Mouse (Mus musculus) large intestine, adult 2 months (tissue): Measurements from ENCODE around the gene Sp7. TPM values are rescaled to one million over a fixed set of nuclear protein-coding genes. Genes with fewer than 3 reads are reported as not detected.
"Not testable (repeated sequence)": the region's sequence is repeated elsewhere in the genome, so short reads cannot be mapped to it uniquely, and the experiment has no call there.

ENCODE experiments used
- DNase-seq: peaks from one replicate; pipeline ENCODE4 v3.0.0-alpha.2; 2012; ENCODE audit warnings: low read depth, low spot score
- WGBS: fragments of 180-500 bp; shearing (Covaris S2); methylation state at CpG from one replicate; pipeline ENCODE4 v1.1.7; 2018; 5-methylcytosine and 5-hydroxymethylcytosine counted together
- polyA plus RNA-seq: library from polyadenylated mRNA; depleted of rRNA; stranded (reverse); fragments of >200 nt; gene quantifications from 2 replicates; pipeline ENCODE4 v1.2.3, GENCODE M21; 2012

The Sp7 gene
- polyA plus RNA-seq, 1 experiment = not detected

DNA sequence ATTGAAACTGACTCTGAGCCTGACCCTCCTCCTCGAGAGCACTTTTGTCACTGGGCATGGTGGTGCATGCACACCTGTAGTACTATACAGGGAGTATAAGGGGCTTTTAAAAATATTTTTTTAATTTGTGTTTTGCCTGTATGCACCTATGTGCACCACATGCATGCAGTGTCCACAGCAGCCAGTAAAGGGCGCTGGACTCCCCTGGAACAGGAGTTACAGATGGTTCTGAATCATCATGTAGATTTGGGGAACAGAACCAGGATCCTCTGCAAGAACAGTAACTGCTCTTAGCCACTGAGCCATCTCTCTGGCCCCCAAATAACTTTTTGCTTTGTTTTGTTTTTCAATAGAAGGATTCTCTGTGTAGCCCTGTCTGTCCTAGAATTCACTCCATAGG is 14.8 kb downstream of the Sp7 start:
- 59% methylated on average over 2 of the region's 2 CpGs for WGBS
- no peak for DNase-seq

GRCm38 (mm10) chr15:102350942-102351291 is 16.1 kb downstream of the Sp7 start:
- no peak for DNase-seq
- WGBS = 5% methylated on average over 11 of the region's 11 CpGs

- WGBS = under 1% methylated on average over 56 of the region's 56 CpGs
- DNase-seq = peak; percentile 87
Observed at GRCm38 (mm10) chr15:102350138-102350941, 16.6 kb downstream of the Sp7 start, which contains the start of gene Aaas. TSS of gene Aaas (minus strand) at chr15:102350771.

DNA sequence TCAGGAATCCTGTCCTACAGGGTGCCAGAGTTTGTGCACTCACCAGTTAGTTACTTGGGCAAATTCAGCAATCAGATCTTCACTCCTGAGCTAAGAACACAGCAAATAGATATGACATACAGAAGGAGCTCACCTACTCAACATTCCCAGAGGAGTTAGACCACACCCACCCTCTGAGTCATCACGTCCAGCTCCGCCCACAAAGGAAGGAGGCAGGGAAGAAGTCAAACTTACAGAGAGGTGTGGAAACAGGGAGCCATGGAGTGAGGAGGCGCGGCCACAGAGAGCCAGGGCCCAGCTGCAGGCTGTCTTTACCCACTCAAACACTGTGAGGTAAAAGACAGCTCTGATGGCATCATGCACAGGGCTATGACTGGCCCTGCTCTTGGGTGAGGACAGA is 20.5 kb downstream of the Sp7 start:
- 41% methylated on average over 4 of the region's 4 CpGs for WGBS
- DNase-seq = no peak

DNA sequence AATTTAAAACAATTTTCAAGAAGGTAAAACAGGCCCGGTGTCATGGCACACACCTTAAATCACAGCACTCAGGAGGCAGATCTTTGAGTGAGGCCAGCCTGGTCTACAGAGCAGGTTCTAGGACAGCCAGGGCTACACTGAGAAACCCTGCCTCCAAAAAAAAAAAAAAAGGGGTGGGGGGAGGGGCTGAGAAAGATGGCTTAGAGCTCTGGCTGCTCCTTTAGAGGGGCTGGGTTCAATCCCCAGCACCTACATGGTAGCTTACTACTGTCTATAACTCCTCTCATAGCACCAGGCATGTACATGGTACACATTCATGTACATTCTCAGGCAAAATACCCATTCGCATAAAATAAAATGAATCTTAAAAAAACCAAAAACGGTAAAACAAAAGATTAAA is 22.5 kb downstream of the Sp7 start:
- 90% methylated on average over 3 of the region's 3 CpGs for WGBS

GRCm38 (mm10) chr15:102341580-102341979 is 25.4 kb downstream of the Sp7 start:
- 9% methylated on average over 1 of the region's 1 CpGs for WGBS
- no peak for DNase-seq

More for the DNA sequence above, 22.5 kb downstream of the Sp7 start:
- DNase-seq = no peak

GRCm38 (mm10) chr15:102339612-102340011 is 27.4 kb downstream of the Sp7 start:
- DNase-seq = no peak
- 49% methylated on average over 5 of the region's 5 CpGs for WGBS

DNA sequence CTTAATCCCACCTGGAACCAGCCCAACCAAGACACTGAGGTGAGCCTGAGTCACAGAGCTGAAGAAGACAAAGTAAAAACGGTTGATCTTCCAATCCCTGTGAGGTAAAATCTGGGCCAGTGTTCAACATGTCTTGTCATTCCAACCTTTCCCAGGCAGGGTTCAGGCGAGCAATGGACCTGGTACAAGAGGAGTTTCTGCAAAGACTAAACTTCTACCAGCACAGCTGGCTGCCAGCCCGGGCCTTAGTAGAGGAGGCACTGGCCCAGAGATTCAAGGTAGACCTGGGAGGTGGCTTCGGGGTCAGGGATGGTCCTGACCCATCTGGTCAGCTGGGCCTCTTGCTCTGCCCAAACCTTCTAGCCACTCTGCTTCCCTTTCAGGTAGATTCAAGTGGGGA is 30.0 kb downstream of the Sp7 start:
- DNase-seq = no peak
- 86% methylated on average over 4 of the region's 4 CpGs for WGBS

GRCm38 (mm10) chr15:102335925-102336324 is 31.1 kb downstream of the Sp7 start:
- not testable (repeated sequence) for DNase-seq
- WGBS = 89% methylated on average over 5 of the region's 5 CpGs

- DNase-seq = no peak
- 83% methylated on average over 8 of the region's 8 CpGs for WGBS
Observed at GRCm38 (mm10) chr15:102335254-102335653, 31.7 kb downstream of the Sp7 start.

GRCm38 (mm10) chr15:102331610-102332015 is 35.4 kb downstream of the Sp7 start, which contains the start of gene Myg1:
TSS of gene Myg1 (plus strand) at chr15:102331709.
- WGBS = under 1% methylated on average over 30 of the region's 30 CpGs
- peak; percentile 83 for DNase-seq

GRCm38 (mm10) chr15:102326892-102327291 is 40.1 kb downstream of the Sp7 start:
- WGBS = 43% methylated on average over 8 of the region's 8 CpGs
- DNase-seq = no peak

- WGBS = under 1% methylated on average over 40 of the region's 40 CpGs
- DNase-seq = peak; percentile 46
Observed at GRCm38 (mm10) chr15:102326022-102326576, 40.9 kb downstream of the Sp7 start, which contains the start of gene Pfdn5. TSS of gene Pfdn5 (plus strand) at chr15:102326116.

DNA sequence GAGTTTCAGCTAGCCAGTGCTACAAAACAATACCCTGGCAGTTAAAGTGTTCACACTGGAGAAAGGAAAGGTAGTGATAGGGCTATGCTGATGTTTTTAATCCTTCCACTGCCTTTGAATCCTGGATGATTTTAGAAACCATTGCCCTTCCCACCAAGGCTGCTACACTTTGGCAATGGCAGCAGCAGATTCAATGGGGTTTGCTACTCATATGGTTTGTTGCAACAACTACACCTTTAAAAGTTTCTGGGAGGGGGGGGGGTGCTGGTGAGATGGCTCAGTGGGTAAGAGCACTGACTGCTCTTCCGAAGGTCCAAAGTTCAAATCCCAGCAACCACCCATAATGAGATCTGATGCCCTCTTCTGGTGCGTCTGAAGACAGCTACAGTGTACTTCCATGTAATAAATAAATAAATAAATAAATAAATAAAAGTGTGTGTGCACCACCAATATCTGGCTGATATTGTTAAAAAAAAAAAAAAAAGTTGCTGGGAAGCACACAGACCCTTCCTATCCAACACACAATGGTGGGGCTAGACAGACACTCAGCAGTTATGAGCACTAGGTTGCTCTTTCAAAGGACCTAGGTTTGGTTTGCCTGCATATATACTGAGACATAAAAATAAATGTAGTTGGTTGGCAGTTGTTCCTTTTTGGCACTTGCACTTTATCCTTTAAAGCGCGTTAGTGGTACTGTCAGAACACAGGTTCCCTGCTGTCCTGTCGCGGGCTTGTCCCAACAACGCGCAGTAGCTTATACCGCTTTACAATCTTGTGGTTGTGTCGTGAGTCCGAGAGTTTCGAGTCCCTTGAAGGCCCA is 42.1 kb downstream of the Sp7 start:
- 61% methylated on average over 12 of the region's 12 CpGs for WGBS
- DNase-seq = no peak

DNA sequence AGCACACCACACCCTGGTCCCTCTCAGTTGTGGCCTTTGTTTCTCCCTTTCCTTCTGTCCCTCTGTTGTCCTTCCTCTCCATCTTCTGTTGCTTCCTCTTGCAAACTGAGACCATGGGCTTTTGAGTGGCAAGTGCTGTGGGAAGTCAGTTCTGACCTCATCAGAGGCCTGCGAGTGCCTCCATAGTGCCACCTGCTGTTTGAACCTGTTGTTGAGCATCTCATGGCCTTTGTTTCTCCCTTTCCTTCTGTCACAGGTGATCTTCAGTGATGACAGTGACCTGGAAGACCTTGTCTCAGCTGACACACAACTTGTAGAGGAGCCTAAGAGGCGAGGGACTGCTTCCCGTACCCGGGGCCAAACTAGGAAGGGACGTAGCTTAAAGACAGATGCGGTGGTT is 50.7 kb downstream of the Sp7 start:
- 86% methylated on average over 6 of the region's 6 CpGs for WGBS

DNA sequence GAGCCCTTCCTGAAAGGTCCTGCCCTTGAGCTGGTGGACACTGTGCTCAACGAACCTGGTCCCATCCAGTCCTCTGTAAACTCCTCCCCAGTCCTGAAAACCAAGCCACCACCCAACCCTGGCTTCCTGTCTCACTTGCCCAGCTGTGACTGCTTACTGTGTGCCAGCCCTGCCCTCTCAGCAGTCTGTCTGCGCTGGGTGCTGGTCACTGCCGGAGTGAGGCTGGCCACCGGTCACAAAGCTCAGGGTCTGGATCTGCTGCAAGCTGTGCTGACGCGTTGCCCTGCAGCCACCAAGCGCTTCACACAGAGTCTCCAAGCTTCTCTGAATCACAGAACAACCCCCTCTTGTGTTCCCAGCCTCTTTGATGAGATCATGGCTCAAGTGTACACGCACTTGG is 51.7 kb downstream of the Sp7 start:
- no peak for DNase-seq
- 87% methylated on average over 8 of the region's 8 CpGs for WGBS

More for the DNA sequence above, 50.7 kb downstream of the Sp7 start:
- no peak for DNase-seq

- no peak for DNase-seq
Observed at GRCm38 (mm10) chr15:102311489-102311888, 55.5 kb downstream of the Sp7 start.

DNA sequence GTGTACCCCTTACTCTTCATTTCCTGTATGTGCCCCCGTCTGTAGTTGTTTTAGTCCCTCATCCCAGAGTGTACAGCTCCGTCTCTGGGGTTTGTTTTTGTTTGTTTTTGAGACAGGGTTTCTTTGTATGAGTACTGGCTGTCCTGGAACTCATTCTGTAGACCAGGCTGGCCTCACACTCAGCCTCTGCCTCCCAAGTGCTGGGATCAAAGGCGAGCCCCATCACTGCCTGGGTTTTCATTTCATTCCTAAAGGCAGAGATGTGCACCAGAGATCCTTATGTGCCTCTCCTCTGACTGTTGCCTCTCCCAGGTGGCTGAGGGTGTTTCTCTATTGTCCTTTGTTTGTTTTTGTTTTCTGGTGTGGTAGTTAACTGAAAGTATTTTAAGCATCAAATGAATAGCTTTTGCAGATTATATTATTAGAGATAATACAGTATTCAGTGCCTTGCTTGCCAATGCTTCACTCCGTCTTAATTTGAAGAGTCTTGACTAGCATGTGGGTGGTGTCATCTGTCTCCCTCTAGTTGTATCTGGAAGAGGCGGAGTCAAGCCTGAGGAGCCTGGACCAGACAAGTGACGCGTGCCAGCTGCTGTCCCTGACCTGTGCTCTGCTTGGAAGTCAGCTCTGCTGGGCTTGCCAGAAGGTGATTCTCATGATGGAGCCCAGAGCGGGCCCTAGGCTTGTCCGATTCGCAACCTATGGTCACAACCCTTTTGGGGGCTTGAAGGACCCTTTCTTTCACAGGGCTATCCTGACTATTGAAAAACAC is 56.7 kb downstream of the Sp7 start:
- no peak for DNase-seq
- 75% methylated on average over 10 of the region's 10 CpGs for WGBS

DNA sequence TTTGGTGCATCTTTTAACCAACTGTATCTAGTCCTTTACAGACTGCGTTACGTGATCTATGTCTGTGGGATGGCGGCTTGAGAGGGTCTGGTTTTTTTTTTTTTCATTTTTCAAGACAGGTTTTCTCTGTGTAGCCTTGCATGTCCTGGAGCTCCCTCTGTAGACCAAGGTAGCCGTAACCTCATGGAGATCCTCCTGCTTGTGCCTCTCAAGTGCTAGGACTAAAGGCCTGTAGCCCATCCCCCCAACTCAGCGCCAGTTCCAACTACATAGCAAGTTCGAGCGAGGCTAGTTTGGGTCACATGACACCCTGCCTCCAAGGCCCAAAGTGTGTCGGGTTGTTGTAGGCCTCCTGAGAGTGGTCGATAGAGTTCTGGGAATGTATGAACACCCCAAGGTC is 58.3 kb downstream of the Sp7 start:
- 91% methylated on average over 9 of the region's 9 CpGs for WGBS
- no peak for DNase-seq
